Mouse (Mus musculus): Measurements from ENCODE around the gene Abcg8. TPM values are rescaled to one million over a fixed set of nuclear protein-coding genes. Genes with fewer than 3 reads are reported as not detected.

The Abcg8 gene
- polyA plus RNA-seq, 1 experiment from 2014 or later = 0.08 TPM

DNA sequence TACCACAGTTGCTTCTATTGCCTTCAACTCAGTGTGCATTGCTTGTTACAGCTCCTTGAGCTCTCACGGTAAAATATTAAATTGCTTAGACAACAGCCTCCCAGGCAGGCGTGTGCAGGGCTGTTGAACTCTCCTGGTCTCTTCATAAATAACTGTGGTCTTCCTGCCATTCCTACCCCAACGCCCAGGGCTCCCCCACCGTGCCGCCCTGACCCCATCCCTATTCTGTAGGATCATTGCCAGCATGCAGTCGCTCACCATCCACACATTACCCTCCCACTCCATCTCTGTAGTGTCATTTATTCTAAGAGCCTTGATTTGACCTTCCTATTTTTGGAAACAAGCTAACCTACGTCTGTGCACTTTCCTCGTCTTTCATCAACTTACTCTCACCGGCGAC is 11.0 kb upstream of the Abcg8 start:
- no peak for ATAC-seq (ENCODE audit: low FRiP score)
- no peaks in the 10 kb centered on the region for H3K9me3 ChIP-seq (replicated peaks)
- H3K9ac ChIP-seq (replicated peaks) = no peak overlapping the region
- H3K4me2 ChIP-seq = no peak overlapping the region
- H3K27me3 ChIP-seq (replicated peaks) = no peaks in the 10 kb centered on the region; the same call in 1 of the 2 replicates
- 30% methylated on average over 10 of the region's 10 CpGs for WGBS
- H3K27ac ChIP-seq (replicated peaks) = no peak overlapping the region
- no peaks in the 10 kb centered on the region for H3K36me3 ChIP-seq
- peaks cover 10% of the 10 kb centered on the region for H3K4me1 ChIP-seq
- H3K4me3 ChIP-seq (replicated peaks) = no peak overlapping the region

DNA sequence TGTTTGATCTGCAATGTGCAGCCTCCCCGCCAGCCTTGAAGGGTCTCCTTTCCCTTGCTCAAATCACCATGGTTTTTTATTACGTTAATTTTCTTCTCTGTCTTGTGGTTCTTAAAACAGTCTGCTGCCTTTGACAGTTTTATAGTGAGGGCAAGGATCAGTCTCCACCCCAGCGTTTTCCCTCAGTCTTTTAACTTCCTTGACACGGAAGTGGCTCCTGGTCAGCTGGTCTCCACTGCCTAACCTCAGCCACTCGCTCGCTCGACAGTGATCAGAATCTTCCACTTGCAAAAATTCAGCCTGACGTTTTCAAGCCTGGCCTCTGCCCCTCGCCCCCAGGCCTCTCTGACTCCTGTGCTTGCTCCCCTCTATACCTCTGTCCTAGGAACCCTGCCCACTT is 10.4 kb upstream of the Abcg8 start:
- Histone ChIP-seq H3K9ac (replicated peaks) (no peak overlapping the region), H3K9me3 (replicated peaks) (no peaks in the 10 kb centered on the region), H3K36me3 (no peaks in the 10 kb centered on the region), H3K4me2 (no peak overlapping the region), H3K27ac (replicated peaks) (no peak overlapping the region), H3K4me1 (peaks cover 10% of the 10 kb centered on the region), H3K27me3 (replicated peaks) (no peaks in the 10 kb centered on the region; the same call in 1 of the 2 replicates), H3K4me3 (replicated peaks) (no peak overlapping the region)
- ATAC-seq (ENCODE audit: low FRiP score) = no peak
- 24% methylated on average over 9 of the region's 9 CpGs for WGBS

DNA sequence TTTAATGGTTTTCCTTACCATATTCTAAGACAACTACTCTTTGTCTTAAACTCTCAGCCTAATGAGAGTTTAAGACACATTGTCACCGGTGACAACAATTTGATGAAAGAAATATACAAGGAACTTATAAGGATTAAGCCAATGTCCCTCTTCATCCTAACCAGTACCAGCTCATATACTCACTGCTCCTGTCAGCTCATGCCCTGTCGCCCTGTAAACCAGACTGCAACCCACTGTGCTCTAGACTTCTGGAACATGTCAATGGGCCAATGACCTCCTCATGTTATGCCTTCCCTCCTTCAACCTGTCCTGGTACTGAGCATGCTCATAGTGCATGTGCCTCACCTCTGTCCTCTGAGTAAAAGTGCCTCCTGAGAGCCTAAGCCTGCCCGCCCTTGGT is 8.3 kb upstream of the Abcg8 start:
- Histone ChIP-seq H3K4me3 (replicated peaks) (no peak overlapping the region), H3K9ac (replicated peaks) (no peak overlapping the region), H3K4me2 (no peak overlapping the region), H3K27ac (replicated peaks) (no peak overlapping the region), H3K36me3 (no peaks in the 10 kb centered on the region), H3K9me3 (replicated peaks) (no peaks in the 10 kb centered on the region), H3K4me1 (peaks cover 10% of the 10 kb centered on the region), H3K27me3 (replicated peaks) (peaks cover 4% of the 10 kb centered on the region; the same call in 1 of the 2 replicates)
- ATAC-seq (ENCODE audit: low FRiP score) = no peak
- 95% methylated on average over 3 of the region's 3 CpGs for WGBS

DNA sequence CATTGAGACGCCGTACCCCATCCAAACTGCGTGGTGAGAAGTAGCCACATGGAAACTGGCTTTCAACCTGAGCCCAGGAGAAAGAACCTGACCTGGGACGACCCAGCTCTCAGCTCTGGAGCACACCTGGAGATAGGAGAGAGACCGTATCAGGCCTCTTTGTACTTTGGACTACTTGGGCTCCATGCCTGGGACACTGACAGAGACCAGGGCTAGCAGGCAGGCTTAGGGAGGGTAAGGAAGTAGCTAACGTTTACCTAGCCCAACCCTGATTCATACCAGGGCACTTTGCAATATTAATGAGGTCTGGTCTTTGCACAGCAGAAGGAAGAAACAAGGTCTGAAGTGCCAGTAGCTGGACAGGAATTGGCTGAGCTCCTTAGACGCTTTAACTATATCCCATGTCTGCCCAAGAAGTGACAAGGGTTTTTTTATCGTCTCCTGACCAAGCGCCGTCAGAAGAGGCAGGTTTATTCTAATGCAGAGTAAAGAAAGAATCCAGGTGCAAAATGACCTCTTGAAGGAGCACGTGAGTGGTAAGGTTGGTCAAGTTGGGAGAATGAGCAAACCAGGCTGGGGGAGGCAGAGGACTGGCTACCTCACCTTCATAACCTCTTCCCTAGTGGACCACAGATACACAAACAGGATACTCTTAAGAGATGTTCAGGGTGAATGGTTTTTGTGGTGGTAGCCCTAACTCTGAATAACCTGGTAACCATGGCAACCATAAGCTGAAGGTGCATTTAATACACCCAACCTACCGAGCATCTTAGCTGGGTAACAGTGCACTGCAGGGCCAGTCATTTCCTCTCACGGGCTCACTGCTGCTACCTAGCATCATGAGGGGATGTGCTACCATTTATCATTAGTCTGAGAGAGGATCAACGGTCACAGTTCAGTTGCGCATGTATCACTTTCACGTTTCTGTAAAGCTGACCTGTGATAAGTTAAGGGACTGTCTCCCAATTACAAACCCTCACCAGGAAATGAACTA is 3.4 kb upstream of the Abcg8 start:
- 81% methylated on average over 16 of the region's 16 CpGs for WGBS
- peaks cover 7% of the 10 kb centered on the region for H3K4me1 ChIP-seq
- ATAC-seq (ENCODE audit: low FRiP score) = no peak; the same call in 1 of the 2 replicates
- no peaks in the 10 kb centered on the region for H3K36me3 ChIP-seq
- no peak overlapping the region for H3K4me2 ChIP-seq
- H3K9me3 ChIP-seq (replicated peaks) = no peaks in the 10 kb centered on the region
- H3K9ac ChIP-seq (replicated peaks) = no peak overlapping the region
- peaks cover 11% of the 10 kb centered on the region for H3K27me3 ChIP-seq (replicated peaks)
- H3K4me3 ChIP-seq (replicated peaks) = no peak overlapping the region
- H3K27ac ChIP-seq (replicated peaks) = no peak overlapping the region

DNA sequence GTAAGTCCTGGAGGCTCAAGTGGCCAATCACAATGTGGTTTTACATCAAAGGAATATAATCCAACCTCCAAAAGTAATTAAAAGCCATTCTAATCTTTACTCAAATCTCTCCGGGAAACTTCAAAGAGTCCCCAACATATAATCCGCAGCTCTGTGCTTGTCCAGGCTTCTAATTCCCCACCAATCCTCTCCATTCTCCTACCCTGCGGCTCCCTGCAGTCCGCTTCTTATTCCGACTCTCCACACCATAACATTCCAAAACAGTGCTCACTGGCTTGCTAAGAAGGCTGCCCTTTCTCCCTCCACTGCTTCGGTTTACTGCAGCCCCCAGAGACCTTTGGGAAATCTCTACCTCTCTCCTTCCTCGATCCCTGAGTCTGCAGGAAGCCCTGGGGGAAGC is 2.1 kb upstream of the Abcg8 start:
- ATAC-seq (ENCODE audit: low FRiP score) = no peak
- H3K9ac ChIP-seq (replicated peaks) = no peak overlapping the region
- H3K4me3 ChIP-seq (replicated peaks) = no peak overlapping the region
- WGBS = 49% methylated on average over 7 of the region's 7 CpGs
- no peaks in the 10 kb centered on the region for H3K9me3 ChIP-seq (replicated peaks)
- H3K36me3 ChIP-seq = no peaks in the 10 kb centered on the region
- peaks cover 7% of the 10 kb centered on the region for H3K4me1 ChIP-seq
- H3K4me2 ChIP-seq = no peak overlapping the region
- no peak overlapping the region for H3K27ac ChIP-seq (replicated peaks)
- peaks cover 11% of the 10 kb centered on the region for H3K27me3 ChIP-seq (replicated peaks)

DNA sequence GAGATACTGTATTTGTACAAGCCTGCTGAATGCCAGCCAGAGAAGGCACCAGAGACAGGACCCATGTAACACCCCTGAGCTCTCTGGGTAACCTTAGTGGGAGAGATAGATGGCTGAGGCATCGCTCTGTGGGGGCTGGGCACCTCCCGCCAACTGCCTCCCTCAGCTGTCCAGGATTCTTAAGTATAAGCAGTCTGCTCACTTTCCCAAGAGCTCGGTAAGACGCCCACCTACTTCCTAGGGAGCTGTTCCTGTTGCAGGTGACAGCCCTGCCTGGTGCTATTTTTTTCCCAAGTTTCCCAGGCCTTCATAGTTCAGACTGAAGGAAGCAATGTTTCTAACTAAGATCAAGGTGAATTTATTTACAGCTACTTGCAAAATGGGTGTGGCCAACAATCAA is 898 bp upstream of the Abcg8 start:
- Histone ChIP-seq H3K9ac (replicated peaks) (no peak overlapping the region), H3K36me3 (no peaks in the 10 kb centered on the region), H3K4me3 (replicated peaks) (no peak overlapping the region), H3K4me1 (peaks cover 7% of the 10 kb centered on the region), H3K27me3 (replicated peaks) (peaks cover 11% of the 10 kb centered on the region), H3K9me3 (replicated peaks) (no peaks in the 10 kb centered on the region), H3K27ac (replicated peaks) (no peak overlapping the region), H3K4me2 (no peak overlapping the region)
- no peak for ATAC-seq (ENCODE audit: low FRiP score)
- WGBS = 82% methylated on average over 4 of the region's 4 CpGs

DNA sequence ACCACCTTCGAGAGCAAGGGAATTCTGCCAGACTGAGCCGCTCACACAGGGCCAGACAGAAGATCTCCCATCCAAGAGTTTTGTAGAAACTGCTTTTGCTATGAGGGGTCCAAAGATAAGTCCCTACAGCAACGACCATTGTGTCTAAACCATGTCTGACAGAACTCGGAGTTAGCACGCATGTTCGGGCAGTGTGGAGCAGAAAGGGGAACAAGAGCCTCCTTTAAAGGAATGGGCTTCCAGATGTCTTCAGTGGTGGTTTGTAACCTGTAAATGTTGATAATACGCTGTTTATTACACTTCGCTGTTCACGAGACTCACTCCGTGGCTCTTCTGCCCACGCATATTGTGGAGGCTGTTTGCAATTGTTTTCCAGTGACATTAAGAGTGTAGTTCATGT is 1.5 kb downstream of the Abcg8 start:
- H3K36me3 ChIP-seq = no peaks in the 10 kb centered on the region
- WGBS = 87% methylated on average over 11 of the region's 11 CpGs
- ATAC-seq (ENCODE audit: low FRiP score) = no peak

DNA sequence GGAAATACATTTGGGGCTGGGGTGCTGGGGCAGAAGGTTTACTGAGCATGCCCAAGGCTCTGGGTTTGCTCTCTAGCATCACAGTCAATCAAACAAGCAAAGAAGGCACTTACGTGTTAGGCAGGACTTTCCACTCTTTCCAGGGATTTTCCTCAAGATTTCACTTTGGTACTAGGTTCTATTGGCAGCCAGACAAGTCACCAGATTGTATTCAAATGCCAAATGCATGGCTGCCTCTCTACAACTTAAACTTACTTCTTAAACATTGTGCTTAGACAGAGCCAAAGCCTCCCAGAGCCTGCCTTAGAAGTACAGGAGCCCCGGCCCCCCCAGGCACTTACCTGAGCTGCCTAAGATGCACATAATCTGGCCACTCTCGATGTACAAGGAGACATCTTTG is 5.6 kb downstream of the Abcg8 start:
- H3K9me3 ChIP-seq (replicated peaks) = no peaks in the 10 kb centered on the region
- ATAC-seq (ENCODE audit: low FRiP score) = no peak
- H3K27me3 ChIP-seq (replicated peaks) = no peaks in the 10 kb centered on the region
- no peak overlapping the region for H3K9ac ChIP-seq (replicated peaks)
- no peak overlapping the region for H3K4me2 ChIP-seq
- no peaks in the 10 kb centered on the region for H3K36me3 ChIP-seq
- no peak overlapping the region for H3K4me3 ChIP-seq (replicated peaks)
- H3K27ac ChIP-seq (replicated peaks) = no peak overlapping the region
- 89% methylated on average over 3 of the region's 3 CpGs for WGBS
- no peaks in the 10 kb centered on the region for H3K4me1 ChIP-seq

More for the DNA sequence above, 1.5 kb downstream of the Abcg8 start:
- Histone ChIP-seq H3K9me3 (replicated peaks) (no peaks in the 10 kb centered on the region), H3K27me3 (replicated peaks) (peaks cover 7% of the 10 kb centered on the region), H3K4me3 (replicated peaks) (no peak overlapping the region), H3K9ac (replicated peaks) (no peak overlapping the region), H3K4me2 (no peak overlapping the region), H3K27ac (replicated peaks) (no peak overlapping the region), H3K4me1 (peaks cover 7% of the 10 kb centered on the region)

DNA sequence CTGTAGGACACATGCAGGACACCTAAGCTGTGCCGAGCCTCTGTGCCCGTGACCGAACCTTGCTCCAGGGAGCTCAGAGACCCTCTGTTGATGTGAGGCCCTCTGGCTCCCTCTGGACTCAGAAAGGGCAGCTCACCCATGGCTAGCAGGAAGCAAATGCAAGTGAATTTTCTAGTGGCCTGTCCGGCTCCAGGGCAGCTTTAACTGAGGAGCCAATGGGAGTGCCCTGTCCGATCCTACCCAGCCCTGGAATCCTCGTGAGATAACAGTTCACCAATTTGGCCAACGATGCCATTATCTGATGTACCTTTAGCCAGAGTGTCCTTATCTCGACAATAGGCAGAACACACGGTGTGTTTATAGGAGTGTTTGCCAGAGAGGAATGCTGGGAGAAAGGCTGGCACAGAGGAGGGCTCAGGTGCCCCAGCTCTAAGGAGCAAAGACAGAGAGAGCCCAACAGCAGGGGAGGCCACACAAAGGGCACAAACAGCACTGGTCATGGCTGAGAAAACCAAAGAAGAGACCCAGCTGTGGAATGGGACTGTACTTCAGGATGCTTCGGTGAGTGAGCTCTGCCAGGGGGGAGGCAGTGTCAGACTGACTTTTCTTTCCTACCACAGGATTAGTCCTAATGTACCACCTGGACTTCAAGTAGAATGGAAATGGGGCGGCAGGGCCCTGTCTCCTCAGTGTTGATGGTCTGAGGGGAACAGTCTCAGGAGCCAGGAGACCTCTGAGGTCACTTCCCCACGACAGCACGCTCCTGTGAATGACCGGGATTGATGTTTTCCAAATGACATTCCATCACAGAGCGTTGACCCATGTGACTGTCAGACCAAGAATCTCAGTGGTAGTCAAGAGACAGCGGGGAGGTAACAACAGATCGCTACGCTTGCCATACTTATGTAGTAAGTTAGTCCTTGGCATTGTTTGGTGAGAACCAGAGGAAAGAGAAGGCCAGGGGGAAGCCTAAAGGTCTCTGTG is 6.9 kb downstream of the Abcg8 start, which contains the start of gene Abcg5:
Abcg5 (minus strand) TSS at position 278 of the 984 bp plus-strand sequence.
- 79% methylated on average over 18 of the region's 18 CpGs for WGBS
- H3K4me2 ChIP-seq = no peak within 1 kb of the TSS
- H3K27me3 ChIP-seq (replicated peaks) = no peaks in the 10 kb centered on the region
- no peak within 1 kb of the TSS for H3K4me3 ChIP-seq (replicated peaks)
- H3K4me1 ChIP-seq = no peaks in the 10 kb centered on the region
- H3K9me3 ChIP-seq (replicated peaks) = no peaks in the 10 kb centered on the region
- no peak for ATAC-seq (ENCODE audit: low FRiP score)
- no peaks in the 10 kb centered on the region for H3K36me3 ChIP-seq
- no peak within 1 kb of the TSS for H3K27ac ChIP-seq (replicated peaks)
- H3K9ac ChIP-seq (replicated peaks) = no peak within 1 kb of the TSS

DNA sequence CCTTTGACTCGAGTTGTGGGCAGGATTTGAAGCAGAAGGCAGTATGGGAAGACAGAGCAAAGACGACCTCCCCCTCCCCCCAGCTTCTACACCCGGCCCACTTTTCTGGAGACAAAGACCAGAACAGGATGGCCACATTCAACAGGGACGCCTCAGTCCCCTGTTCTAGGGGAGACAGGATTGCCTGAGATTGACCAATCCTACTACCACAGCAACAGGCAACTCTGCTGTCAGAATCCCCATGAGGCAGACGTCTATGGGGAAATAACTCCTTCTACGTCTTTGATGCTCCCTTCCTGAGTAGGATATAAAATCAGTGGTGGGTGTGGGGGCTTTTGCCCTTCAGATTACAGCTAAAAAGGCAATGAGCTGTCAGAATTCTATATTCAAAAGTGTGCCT is 8.2 kb downstream of the Abcg8 start:
- no peak overlapping the region for H3K9ac ChIP-seq (replicated peaks)
- H3K36me3 ChIP-seq = no peaks in the 10 kb centered on the region
- H3K9me3 ChIP-seq (replicated peaks) = no peaks in the 10 kb centered on the region
- H3K27ac ChIP-seq (replicated peaks) = no peak overlapping the region
- H3K27me3 ChIP-seq (replicated peaks) = no peaks in the 10 kb centered on the region
- 37% methylated on average over 6 of the region's 6 CpGs for WGBS
- no peak for ATAC-seq (ENCODE audit: low FRiP score)
- no peak overlapping the region for H3K4me3 ChIP-seq (replicated peaks)
- no peaks in the 10 kb centered on the region for H3K4me1 ChIP-seq
- H3K4me2 ChIP-seq = no peak overlapping the region

DNA sequence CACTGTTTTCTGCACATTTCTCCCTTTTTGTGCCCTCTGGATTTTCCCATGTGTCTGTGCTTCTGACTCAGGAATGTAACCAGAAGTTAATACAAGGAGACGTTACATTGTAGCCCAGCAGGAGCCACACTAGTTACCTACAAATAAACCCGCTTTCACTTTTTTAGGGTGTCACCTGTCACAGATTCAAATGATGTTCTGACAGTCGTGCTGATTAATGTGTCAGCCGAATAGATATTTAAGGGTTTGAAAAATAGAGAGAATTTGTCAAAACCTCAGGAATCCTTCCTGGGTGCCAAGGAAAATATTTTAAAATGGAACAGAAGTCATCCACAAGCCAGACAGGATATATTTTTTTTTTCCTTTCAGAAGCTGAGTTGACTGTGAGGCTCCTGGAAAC is 9.2 kb downstream of the Abcg8 start:
- H3K27ac ChIP-seq (replicated peaks) = no peak overlapping the region
- H3K36me3 ChIP-seq = no peaks in the 10 kb centered on the region
- no peaks in the 10 kb centered on the region for H3K9me3 ChIP-seq (replicated peaks)
- WGBS = 89% methylated on average over 4 of the region's 4 CpGs
- H3K9ac ChIP-seq (replicated peaks) = no peak overlapping the region
- H3K4me1 ChIP-seq = no peaks in the 10 kb centered on the region
- H3K4me3 ChIP-seq (replicated peaks) = no peak overlapping the region
- H3K4me2 ChIP-seq = no peak overlapping the region
- ATAC-seq (ENCODE audit: low FRiP score) = no peak
- no peaks in the 10 kb centered on the region for H3K27me3 ChIP-seq (replicated peaks)
